Mouse (Mus musculus): Measurements from ENCODE around the gene Med9. TPM values are rescaled to one million over a fixed set of nuclear protein-coding genes. Genes with fewer than 3 reads are reported as not detected.

Med9 gene
- total RNA-seq, 4 experiments from 2014 or later: 29.4 to 39.1 (median 33.2) TPM

DNA sequence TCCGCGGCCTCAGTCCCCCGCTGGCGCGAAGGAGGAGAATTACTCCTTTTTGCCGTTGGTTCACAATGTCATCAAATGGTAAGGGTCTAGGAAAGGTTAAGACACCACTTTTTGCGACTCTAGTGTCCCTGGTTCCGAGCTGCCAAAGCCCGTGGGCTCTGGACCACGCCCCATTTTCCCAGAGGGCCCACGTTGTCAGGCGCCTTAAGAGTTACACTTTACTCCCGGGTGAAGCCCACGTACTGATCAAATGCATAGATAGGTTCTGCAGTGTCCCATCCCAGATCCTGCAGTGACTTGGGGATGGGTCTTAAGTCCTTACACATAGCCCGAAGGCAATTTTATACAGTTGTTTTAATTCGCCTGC lies 378 bp downstream of the Med9 start:
- no peak for DNase-seq

DNA sequence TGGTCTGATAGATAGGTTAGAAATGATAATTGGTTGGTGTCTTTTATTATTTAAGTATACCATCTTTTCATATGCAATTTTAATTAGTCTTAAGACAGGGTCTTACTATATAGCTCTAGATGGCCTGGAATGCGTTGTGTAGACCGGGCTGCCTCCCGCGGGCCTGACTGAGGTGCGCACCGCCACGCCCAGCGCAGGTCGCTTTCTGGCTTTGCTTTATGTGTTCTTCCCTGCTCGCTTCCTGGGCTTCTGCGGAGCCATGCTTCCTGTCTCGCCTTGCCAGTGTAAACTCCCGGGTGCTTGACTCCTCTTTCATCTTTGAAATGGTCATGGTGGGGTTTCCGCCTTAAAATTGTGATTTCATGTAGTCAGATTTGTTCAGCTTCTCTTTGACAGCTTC lies 4.9 kb downstream of the Med9 start:
- DNase-seq: no peak

DNA sequence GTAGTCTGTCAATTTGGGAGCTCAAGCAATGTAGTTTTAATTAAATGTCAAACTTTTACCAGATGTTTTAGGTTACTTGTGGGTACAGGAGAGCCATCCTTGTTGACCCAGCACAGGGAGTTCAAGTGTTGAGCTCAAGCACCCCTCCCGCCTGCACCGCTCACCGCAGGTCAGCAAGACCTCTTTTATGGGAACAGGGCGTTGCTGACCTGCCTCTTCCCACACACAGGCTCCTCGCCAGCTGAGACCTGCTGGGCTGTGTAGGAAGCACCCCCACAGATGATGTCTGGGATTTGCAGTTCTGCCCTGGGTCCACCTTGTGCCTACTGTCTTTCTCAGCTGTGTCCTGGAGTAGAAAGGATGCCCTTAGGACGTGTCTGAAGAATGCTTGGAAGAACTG lies 8.7 kb downstream of the Med9 start:
- DNase-seq: no peak

DNA sequence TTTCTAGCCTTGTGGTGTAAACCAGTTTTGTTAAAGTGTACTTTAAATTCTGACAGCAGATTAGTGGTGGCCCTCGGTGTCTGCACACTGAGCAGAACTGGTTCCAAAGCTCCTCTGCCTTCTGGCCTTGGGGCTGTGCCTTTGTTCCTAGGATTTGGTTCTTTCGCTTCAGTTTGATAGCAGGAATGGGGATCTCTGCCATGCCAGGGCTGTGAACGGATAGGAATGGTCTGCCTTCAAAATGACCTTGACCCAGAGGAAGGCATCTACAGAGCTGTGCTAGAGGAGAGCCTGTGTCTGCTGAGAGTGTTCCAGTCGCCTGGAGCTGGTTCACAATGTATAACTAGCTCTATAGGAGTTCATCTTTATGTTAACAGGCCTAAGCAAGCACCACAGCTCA lies 11.4 kb downstream of the Med9 start:
- no peak for DNase-seq

DNA sequence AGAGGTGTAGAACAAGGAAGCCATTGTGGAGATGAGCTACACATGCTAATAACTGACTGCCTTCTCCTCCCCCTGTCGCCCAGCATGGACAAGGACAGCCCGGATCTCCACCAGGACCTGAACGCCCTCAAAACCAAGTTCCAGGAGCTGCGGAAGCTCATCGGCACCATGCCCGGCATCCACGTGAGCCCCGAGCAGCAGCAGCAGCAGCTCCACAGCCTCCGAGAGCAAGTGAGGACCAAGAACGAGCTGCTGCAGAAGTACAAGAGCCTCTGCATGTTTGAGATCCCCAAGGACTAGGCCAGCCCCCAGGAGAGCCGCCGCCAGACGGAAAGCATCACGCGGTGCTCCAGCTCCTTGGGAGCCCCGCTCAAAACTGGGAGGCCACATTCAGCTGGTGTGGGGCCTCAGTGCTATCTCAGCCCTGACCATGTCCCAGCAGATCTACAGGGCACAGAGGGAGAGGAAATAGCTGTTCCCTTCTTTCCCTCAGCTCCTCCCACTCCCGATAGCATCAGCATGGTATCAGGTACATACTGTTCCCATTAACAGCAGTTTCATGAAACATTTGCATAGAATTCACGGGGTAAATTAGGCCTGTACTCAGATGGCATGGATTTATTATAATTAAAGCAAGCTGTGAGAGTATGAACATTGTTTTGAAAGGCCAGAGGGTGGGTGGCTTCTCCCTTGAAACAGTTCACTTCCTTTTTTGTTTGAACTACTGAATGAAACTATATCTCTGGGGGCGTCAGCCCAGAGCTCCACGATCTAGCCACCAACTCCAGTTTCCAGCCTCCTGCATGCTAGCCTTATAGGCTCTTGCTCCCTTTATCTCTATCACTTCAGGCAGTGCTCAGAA lies 12.7 kb downstream of the Med9 start:
- no peak for DNase-seq

DNA sequence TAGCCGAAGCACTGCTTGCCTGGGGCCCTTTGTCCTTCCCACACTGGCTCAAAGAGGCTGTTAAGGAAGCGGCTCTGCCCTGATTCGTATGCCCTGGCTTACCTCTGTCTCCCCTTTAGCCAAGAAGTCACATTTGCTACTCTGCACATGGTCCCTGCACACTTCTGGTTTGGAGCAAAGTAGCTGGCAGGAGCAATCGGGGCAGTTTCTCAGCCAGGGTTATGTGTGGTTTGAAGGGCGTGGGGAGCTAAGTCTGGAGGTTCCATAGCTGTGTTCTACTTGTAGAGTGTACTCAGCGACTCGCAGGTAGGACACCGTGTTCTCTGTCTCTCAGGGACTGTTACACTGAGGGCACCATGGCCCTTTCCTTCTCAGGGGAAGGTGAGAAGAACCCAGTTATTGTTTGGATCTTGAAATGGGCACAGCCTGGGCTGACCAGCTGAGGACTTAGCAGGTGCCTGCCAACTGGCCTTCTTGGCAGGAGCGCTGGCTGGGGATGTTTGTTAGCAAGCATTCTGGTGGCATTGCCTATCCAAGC lies 13.4 kb downstream of the Med9 start:
- DNase-seq: no peak

DNA sequence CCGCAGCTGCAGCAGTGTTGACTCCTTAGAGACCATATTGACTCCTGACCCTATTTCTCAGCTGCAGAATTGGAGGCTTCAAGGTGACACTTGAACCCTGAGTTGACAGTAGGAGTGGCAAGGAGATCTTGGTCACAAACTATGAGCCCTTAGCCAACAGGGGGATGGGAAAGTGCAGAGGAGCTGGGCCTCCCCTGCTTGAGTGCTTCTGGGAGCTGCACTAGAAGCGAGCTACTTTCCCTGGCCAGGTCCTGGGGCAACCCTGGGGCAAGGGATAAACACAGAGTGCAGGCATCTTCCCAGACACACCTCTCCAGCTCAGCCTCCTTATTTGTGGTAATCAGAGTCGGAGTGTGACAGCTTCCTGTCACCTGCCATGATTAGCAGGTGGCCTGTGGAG lies 14.6 kb downstream of the Med9 start:
- no peak for DNase-seq

DNA sequence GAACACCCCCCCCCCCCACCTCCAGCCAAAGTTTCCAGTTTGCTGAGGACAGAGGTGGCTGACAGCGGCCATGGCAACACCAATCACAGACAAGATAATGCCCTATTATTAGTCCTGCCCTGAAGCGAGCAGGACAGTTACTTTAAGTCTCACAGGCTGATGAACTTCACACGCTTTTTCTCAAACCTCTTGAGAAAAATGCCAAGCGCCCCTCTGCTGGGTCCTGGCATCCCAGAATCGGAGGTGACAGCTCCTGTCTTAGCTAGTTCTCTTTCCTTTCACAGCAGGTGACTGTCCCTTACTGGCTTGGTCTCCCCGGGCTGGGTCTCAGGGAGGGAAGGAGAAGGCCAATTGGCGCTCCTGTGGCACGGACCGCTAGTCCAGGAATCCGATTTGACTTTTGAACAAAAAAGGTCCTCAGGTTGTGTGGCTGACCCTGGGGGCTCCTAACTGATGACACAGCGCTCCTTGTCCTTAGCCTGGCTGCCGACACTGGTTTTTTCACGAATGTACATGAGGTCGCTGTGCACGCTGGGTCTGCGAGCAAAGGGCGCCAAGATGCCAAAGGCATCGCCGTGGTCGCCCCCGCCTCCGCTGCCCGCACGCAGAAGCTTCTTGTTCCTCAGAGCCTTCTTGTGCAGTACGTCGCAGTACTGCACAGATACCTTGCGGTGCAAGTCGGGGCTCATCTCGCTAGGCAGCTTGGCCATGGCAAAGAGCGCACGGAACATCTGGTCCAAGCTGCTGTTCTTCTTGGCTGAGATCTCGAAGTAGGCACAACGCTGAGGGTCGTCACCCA lies 15.6 kb downstream of the Med9 start:
- peak; percentile 18 for DNase-seq

DNA sequence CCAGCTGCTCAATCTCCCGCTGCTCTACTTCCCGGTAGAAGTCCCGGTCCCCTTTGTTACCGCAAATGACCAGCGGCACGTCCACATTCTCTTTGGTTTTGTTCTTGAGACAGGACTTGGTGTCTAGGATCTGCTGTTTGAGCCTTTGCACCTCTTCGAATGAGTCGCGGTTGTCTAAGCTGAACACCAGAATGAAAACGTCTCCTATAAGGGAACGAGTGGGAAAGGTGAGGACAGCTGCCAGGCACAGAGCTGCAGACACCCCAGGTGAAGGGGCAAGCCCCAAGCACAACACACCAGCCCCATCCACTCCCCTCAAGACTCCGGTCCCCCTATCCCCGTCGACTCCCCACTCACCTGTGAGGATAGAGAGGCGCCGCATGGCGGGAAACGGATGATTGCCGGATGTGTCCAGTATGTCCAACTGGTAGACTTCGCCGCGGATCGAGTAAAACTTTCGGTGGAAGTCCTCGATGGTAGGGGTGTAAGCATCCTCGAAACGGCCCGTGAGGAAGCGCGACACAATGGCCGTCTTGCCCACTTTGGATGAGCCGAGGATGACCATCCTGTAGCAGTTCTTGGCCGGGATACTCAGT lies 16.3 kb downstream of the Med9 start:
- peak; percentile 24 for DNase-seq

DNA sequence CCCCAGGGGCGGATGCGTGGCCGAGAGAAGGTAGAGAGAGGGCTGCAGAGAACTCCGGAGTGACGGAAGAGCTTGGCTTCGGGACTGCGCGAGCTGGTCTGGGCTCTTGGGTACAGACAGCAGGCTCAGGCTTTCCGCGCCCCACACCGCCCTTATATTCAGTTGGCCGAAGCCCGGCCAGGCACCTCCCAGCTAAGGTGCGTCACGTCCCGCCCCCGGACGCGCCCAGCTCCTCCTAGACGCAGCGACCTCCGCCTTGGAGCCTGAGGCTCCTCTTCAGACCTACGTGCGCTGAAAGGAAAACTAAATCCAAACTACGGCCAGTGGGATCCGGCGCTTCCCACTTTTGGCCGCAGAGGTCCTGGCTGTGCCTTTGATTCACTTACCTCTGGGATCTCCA lies 16.8 kb downstream of the Med9 start, which contains the start of gene Rasd1:
Gene Rasd1 (minus strand): TSS at position 127 of the 400 bp plus-strand sequence.
- DNase-seq: peak; percentile 91

DNA sequence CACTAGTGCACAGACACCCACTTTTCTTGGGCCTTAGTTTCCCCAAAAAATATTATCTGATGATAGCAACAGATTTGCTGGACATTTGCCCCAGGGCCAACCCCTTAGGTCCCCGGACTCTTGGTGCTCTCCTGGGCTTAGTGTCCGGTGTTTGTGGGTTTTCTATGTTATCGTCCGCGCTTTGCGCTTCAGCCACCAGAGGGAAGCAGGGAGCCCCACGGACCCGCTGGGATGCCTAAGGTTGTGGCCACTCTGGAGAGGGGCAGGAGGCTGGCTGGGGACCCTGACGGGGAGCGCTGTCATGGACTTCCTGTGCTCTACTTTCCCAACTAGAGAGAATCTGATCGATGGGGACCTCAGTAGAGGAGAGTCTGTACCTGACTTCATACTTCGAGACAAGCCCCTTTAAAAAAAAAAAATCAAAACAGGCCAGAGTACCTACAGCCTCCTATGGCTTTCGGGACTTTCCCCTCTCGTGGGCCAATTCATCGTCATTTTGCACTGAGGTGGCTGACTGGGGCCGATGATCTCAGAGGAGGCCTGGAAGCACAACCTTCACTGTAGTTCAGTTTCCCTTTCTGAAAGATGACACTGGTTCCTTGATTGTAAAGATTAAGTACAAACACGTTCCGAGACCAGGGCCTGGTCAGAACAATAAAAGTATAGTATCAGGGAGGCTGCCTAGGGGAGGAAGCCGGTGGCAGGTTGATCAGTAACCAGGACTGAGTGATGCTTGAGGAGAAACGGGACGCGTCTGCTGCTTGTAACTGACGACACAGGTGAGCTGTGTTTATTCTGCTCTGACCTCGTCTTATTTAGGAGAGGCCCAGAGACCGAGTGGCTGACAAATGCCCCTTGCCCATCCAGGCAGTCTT lies 17.5 kb downstream of the Med9 start:
- DNase-seq: peak; percentile 74

DNA sequence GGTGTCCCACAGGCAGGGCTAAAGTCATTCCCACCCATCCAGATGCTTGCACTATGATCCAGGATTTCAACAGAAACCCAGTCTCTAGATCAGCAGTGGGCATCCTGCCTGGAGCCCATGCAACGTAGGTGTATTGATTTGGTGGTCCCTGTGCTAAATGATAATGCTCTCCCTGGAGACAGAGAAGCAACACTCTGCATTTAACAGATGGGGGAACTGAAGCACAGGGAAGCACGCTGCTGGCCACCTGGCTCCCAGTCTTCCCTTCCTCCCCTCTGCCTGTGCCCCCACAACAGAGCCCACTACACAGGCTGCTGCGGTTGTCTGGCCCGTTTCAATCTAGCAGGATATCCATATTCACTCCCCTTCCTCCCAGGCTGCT lies 18.1 kb downstream of the Med9 start:
- DNase-seq: no peak

DNA sequence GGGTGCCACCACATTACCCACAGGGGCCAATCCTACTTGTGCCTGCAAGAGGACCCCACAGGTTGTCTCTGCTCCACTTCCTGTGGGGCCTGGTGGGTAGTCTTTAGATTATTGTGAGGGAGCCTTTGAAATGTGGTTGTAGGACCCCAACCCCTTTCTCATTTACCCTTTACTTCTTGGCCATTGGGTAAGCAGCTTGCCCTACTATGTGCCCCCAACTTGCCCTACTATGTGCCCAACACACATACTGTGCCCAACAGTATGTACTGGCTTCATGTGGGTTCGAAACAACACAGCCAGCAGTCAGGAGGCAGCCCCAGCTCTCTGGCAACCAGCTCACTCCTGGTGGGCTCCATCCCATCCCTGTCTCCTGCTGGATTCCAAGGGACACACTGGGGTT lies 19.8 kb downstream of the Med9 start:
- no peak for DNase-seq

DNA sequence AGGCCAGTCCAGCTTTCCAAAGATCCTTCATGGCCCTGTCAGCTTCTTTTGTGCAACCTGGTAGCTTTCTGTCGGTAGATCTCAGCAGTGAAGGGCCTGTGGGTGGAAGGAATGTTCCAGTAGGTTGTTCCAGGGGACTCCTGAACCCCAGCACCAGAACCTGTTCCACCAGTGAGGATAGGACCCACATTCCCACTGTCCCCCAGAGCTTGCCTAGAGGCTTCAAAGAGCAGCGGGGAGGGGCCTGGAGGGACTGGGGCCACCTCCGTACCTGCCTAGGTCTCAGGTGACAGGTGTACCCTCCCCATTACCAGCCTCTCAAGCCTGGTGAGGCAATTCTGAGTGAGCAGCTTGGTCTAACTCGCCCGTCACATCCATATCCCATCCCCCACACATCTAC lies 22.8 kb downstream of the Med9 start:
- DNase-seq: no peak

DNA sequence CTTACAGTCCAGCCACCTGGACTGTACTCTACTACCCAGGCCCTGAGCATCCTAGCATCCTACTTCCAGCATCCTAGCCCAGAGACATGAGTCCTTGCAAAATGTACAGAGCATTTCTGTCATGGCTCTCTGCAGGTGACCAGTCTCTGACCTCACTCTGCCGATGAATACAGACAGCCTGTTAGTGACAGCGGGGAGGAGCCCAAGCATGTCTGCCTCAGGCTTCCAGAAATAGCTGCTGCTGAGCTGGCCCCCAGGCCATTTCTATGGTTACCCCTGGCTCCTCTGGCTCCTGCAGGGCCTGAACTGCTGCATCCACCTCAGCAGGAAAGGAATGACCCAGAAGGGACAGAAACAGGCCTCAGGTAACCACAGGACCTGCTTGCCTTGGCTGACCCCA lies 23.7 kb downstream of the Med9 start:
- DNase-seq: no peak

DNA sequence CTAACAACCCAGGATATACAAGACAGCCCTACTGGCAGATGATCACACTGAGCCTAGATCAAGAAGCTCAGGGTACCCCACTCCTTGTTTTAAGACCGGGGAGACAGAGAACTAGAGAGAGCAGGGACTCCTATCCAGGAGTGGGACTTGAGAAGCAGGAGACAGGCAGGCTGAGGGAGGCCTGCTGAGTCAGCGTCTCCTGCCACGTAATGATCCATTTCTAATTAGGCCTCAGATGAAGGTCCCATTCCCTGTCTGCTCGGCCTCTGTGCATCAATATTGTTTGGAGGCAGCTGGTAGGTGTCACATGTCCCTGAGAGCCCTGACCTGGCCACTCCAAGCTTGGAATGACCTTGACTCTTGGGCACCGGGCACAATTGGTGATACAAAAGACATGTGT lies 25.4 kb downstream of the Med9 start:
- no peak for DNase-seq

DNA sequence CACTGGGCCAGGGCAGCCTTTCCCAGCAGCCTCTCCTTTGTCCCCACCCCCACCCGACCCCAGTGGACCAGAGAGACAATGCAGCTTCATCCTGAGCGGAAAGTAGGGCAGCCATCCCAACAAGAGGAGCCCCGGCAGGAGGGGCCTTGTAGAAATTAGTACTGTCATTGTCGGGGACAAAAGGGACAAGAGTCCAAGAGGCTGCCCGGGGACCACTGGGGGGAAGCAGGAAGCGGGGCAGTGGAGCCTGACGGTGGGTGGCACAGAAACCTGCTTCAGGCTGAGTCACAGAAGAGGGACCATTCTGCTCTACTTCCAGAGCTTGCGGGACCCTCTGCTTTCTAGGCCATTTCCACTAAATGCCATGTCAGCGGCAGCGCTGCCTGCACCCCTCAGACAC lies 27.2 kb downstream of the Med9 start:
- no peak for DNase-seq

DNA sequence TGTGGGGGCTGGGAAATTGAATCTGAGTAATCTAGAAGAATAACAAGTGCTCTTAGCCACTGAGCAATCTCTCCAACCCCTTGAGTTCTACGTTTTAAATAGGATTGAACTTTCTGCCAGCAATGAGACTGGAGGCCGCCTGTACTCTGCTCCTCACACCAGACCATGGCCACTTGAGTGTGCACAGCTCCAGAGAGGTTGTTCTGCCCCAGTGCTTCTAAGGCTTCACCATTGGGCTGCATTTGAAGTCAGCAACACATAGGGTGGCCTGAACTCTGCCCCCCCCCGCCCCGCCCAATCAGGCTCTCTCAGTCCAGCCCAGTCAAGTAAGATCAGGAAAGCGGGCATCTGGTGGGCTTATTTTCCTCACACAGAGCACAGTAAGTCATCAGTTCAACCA lies 29.8 kb downstream of the Med9 start:
- DNase-seq: no peak

DNA sequence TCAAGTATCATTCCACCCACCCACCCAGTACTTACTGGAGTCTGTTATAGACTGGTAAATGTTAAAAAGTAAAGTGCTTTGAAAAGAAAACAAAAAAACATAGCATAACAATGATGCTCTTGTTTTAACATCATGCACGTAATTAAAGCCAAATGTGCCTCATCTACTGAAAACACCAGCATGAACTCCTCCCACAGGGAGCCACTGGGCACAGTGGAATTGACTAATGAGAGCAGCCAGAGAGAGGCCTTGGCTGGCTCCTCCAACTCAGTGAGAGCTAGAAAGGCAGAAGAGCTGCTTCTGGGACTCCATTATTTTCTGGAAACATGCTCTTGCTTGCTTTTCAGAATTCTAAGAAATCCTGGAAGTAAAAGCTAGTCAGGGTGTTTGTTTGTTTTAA lies 41.4 kb downstream of the Med9 start:
- DNase-seq: no peak

DNA sequence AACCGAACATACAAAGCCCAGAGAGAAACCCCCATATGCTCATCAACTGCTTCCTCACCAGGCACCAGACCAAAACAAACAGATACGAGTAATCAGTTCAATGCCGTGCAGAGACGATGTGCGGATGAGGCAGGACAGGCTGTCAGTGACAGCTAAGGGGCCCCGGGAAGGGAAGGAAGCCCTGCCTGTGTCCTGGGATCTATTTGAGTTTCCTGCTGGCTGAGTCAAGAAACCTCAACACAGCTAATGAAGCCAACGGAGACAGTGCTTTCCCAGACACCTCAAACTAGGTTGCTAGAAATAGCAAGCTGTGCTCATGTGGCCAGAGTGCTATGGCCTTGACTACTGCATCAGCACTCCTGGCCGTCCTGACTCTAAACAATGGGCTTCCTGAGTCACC lies 43.4 kb downstream of the Med9 start:
- no peak for DNase-seq

DNA sequence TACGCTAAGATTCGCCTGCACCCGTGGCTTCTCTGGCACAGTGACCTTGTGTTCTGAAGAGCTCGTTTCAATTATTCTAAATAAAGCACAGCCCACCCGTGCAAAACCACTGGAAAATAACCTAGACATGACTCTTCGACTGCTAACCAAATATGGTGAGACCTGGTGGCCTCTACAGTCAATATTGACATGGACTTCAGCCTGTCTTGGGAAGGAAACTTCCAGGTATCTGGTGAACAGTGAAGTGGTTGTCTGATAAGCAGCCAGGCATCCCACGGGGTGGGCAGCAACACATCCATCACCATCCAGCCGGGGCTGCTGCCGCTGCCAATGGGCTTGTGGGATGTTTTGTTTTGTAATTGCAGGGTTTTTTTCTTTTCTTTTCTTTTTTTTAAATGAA lies 46.3 kb downstream of the Med9 start:
- no peak for DNase-seq
